Mouse (Mus musculus) small intestine, adult 2 months (tissue): Measurements from ENCODE around the gene Armc6. TPM values are rescaled to one million over a fixed set of nuclear protein-coding genes. Genes with fewer than 3 reads are reported as not detected.
A peak's percentile ranks its signal among the peaks of the same experiment; 100 is the strongest.

Experiments used
- H3K27ac ChIP-seq: fragments of 200-500 bp; 2 replicates; pipeline ENCODE4 v1.5.1; 2012; ENCODE audit warnings: low read depth, low read length, control low read depth, inconsistent platforms; ENCODE audit not compliant: insufficient read depth
- H3K27me3 ChIP-seq: fragments of 200-500 bp; 2 replicates; pipeline ENCODE4 v1.6.1; 2012; ENCODE audit warnings: mild to moderate bottlenecking, moderate library complexity, low read length, inconsistent platforms; ENCODE audit not compliant: control insufficient read depth, insufficient read depth
- H3K36me3 ChIP-seq: fragments of 200-500 bp; 2 replicates; pipeline ENCODE4 v1.6.1; 2012; ENCODE audit warnings: mild to moderate bottlenecking, low read length, control low read depth, inconsistent platforms; ENCODE audit not compliant: control insufficient read depth, insufficient read depth
- H3K4me1 ChIP-seq: fragments of 200-500 bp; 2 replicates; pipeline ENCODE4 v1.6.1; 2012; ENCODE audit warnings: low read length, inconsistent platforms, mixed read lengths; ENCODE audit not compliant: control insufficient read depth, insufficient read depth, insufficient read length
- H3K4me3 ChIP-seq: fragments of 200-500 bp; 2 replicates; pipeline ENCODE4 v1.5.1; 2012; ENCODE audit warnings: low read depth, mild to moderate bottlenecking, control low read depth, inconsistent platforms, low read length, moderate library complexity
- CTCF ChIP-seq: fragments of 200-500 bp; IDR thresholded peaks from 2 replicates; pipeline ENCODE4 v1.5.1; 2012; ENCODE audit warnings: low read depth, mild to moderate bottlenecking, control low read depth, inconsistent platforms, low read length, moderate library complexity, mixed read lengths; ENCODE audit not compliant: insufficient replicate concordance, insufficient read length; ENCODE audit errors: extremely low read depth
- POLR2A ChIP-seq: fragments of 200-500 bp; IDR thresholded peaks from 2 replicates; pipeline ENCODE4 v1.6.1; 2012; ENCODE audit warnings: low read depth, mild to moderate bottlenecking, control low read depth, inconsistent platforms, low read length, moderate library complexity
- WGBS: fragments of 180-500 bp; shearing (Covaris S2); methylation state at CpG from one replicate; pipeline ENCODE4 v1.1.7; 2018; 5-methylcytosine and 5-hydroxymethylcytosine counted together
- polyA plus RNA-seq: library from polyadenylated mRNA; depleted of rRNA; stranded (reverse); fragments of >200 nt; gene quantifications from 2 replicates; pipeline ENCODE4 v1.2.3, GENCODE M21; 2012

The Armc6 gene
- polyA plus RNA-seq, 1 experiment, result 17.9 TPM

DNA sequence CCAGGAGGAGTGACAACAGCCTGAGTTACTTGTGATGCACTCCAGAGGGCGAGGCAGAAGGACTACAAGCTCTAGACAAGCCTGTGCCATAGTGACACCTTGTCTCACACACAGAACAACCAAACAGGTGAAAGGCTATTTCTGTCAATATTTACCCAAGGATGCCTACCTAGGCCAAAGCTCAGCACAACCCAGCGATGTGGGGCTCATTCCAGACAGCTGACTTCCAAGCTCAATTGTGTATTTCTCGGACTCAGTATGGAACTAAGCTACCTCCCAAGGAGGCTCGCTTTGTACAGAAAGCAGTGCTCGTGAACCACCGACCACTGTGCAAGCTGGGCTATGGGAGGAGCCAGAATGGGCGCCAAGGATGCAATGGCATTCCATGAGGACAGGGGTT, 36.7 kb downstream of the Armc6 start:
- Histone ChIP-seq H3K36me3 (no peaks in the 10 kb centered on the region), H3K4me1 (peaks cover 35% of the 10 kb centered on the region), H3K4me3 (no peak overlapping the region), H3K27ac (no peak overlapping the region), H3K27me3 (no peaks in the 10 kb centered on the region)
- TF ChIP-seq CTCF, result no peak
- no peak for TF ChIP-seq POLR2A
- 32% methylated on average over 7 of the region's 7 CpGs for WGBS

DNA sequence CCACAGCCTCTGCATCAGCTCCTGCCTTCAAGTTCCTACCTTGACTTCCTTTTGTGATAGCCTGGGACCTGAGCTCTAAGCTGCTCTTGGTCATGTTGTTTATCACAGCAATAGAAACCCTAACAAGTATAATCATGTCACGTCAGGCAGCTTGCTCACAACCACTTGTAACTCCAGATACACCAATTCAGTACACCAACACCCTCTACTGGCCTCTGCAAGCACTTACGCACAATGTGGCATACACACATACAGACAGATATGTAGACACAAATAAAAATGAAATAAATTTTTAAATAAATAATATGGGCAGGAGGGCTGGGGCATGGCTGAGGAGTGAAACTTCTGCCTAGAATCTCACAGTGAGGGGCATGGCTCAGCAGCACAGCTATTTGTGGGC, 38.5 kb downstream of the Armc6 start:
- WGBS, result 74% methylated on average over 2 of the region's 2 CpGs
- H3K27me3 ChIP-seq, result no peaks in the 10 kb centered on the region
- peaks cover 42% of the 10 kb centered on the region for H3K4me1 ChIP-seq
- H3K4me3 ChIP-seq, result no peak overlapping the region
- TF ChIP-seq POLR2A, result no peak
- TF ChIP-seq CTCF, result no peak
- H3K36me3 ChIP-seq, result no peaks in the 10 kb centered on the region
- no peak overlapping the region for H3K27ac ChIP-seq

DNA sequence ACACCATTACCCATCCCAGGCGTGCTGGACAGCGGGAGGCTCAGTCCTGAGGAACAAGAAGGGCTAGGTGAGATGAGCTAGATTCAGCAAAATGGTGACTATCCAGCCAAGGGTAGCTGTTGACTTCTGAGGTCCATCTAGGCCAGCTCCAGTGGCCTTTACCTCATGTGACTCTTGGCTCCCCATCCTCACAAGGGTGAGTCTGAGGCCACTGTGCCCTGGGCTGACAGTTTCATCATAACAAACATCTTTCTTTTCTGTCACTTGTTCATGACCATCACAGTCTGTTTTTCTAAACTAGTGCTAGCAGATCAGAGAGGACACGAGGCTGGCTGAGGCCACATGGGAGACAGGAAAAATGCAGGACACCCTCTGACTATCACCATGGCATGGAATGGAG, 40.1 kb downstream of the Armc6 start:
- H3K27me3 ChIP-seq, result no peaks in the 10 kb centered on the region
- H3K36me3 ChIP-seq, result no peaks in the 10 kb centered on the region
- H3K4me3 ChIP-seq, result no peak overlapping the region
- TF ChIP-seq POLR2A (no peak), CTCF (no peak)
- H3K4me1 ChIP-seq, result peaks cover 41% of the 10 kb centered on the region
- H3K27ac ChIP-seq, result no peak overlapping the region
- 90% methylated on average over 3 of the region's 3 CpGs for WGBS

DNA sequence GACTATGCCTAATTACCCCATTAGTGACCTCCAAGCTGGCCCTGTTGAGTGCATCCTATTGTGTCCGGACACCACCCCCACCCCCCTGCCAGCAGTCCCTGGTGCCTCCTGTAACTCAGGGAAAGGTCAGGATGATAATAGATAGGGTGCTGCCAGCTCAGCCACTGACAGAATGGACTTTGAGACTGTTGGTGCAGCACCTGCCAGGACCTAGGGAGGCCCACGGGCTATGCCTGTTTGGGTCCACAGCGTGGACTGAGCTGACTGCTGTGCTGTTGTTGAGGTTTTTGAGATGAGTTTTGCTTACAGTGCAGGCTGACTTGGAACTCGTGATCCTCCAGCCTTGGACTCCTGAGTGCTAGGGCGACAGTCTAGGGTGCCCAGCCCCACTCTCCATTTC, 41.0 kb downstream of the Armc6 start:
- Histone ChIP-seq H3K4me1 (peaks cover 49% of the 10 kb centered on the region), H3K36me3 (no peaks in the 10 kb centered on the region), H3K4me3 (no peak overlapping the region), H3K27ac (peak overlapping the region; percentile 79), H3K27me3 (no peaks in the 10 kb centered on the region)
- WGBS, result 19% methylated on average over 5 of the region's 5 CpGs
- TF ChIP-seq POLR2A, result no peak

DNA sequence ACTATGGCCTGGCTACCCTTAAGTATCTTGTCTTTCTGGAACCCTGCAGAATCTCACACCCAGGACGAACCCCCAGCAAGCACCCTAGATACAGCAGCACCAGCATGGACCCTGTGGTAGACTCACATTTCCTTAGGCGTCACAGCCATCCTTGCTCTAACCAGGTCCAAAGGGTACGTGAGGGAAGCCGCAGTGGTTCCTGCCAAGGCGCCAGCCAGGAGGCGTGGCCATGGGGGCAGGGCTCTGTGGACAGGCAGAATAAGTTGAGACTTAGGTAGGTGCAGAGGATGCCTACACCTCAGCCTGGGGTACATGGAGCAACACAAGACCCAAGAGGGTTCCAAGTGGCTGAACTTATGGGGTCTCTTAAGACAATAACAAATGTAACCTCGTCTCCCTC, 45.6 kb downstream of the Armc6 start:
- 34% methylated on average over 7 of the region's 7 CpGs for WGBS
- no peak for TF ChIP-seq POLR2A
- no peak for TF ChIP-seq CTCF
- Histone ChIP-seq H3K27ac (peak overlapping the region; percentile 87), H3K27me3 (no peaks in the 10 kb centered on the region), H3K36me3 (peaks cover 3% of the 10 kb centered on the region; the same call in 1 of the 2 replicates), H3K4me3 (no peak overlapping the region), H3K4me1 (peaks cover 66% of the 10 kb centered on the region)

DNA sequence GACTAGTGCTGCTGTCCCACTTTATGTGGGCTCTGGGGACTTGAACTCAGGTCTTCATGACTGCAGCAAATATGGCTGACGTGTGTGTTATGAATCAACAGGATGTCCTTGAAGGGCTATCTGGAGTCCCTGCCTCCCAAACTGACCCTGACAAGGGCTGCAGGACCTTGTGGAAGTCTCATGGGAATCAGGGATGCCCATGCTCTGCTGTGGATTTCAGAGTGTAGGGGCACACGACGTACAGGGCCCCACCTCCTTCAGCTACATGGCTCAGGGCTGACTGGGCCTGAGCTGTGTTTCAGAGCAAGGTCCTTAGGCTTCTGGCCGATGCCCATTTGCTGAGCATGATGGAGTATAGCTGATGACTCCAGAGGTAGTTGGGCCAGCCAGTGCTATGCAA, 51.1 kb downstream of the Armc6 start:
- Histone ChIP-seq H3K27ac (no peak overlapping the region), H3K27me3 (no peaks in the 10 kb centered on the region), H3K36me3 (peaks cover 22% of the 10 kb centered on the region), H3K4me1 (peaks cover 26% of the 10 kb centered on the region), H3K4me3 (no peak overlapping the region)
- 89% methylated on average over 4 of the region's 4 CpGs for WGBS
- no peak for TF ChIP-seq CTCF
- TF ChIP-seq POLR2A, result no peak

DNA sequence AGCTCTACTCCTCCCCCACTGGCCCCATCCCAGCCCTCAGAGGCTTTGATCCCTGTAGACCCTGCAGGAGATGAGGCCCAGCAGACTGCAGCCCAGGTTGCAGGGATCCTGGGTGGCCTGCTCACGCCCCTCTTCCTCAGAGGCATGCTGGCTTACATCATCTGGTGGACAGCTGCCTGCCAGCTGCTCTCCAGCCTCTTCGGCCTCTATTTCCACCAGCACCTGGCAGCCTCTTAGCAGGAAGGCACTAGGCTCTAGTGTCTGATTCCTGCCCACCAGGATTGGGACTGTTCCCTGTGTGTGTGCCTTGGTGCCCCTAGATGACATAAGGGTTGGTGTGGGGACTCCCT, 52.4 kb downstream of the Armc6 start:
- Histone ChIP-seq H3K4me1 (peaks cover 13% of the 10 kb centered on the region), H3K36me3 (peaks cover 32% of the 10 kb centered on the region), H3K27ac (no peak overlapping the region), H3K4me3 (no peak overlapping the region), H3K27me3 (no peaks in the 10 kb centered on the region)
- TF ChIP-seq CTCF (no peak), POLR2A (no peak)
- 21% methylated on average over 2 of the region's 2 CpGs for WGBS

DNA sequence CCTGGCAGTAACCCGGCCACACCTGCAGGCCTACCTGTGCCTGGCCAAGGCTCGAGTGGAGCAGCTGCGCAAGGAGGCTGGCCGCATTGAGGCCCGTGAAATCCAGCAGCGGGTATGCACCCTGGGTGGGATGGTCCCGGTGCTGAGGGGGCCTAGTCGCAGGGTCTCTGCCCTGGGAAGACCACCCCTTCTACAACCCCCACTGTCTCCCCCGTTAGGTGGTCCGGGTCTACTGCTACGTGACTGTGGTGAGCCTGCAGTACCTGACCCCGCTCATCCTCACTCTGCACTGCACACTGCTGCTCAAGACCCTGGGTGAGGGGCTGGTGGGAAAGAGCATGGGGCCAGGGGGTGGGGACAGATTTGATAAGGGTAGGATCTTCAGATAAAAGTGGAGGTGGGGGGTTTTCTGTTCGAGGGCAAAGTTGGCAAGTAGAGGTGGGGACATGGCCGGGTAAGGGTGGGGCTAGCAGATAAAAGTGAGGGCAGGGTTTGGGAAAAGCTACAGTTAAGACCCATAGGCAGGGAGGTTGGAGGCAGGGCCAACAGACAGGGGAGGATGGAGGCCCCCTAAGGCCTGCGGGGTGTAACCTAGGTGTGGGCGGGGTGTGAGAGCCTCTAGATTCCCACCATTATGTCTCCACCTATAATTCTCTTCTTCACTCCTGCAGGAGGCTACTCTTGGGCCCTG, 52.9 kb downstream of the Armc6 start:
- Histone ChIP-seq H3K36me3 (peaks cover 35% of the 10 kb centered on the region), H3K4me3 (no peak overlapping the region), H3K4me1 (peaks cover 8% of the 10 kb centered on the region), H3K27me3 (no peaks in the 10 kb centered on the region), H3K27ac (no peak overlapping the region)
- TF ChIP-seq POLR2A, result no peak
- no peak for TF ChIP-seq CTCF
- WGBS, result 62% methylated on average over 16 of the region's 16 CpGs
